Mouse (Mus musculus): ENCODE measurements around the gene Exosc5. TPM values are rescaled to one million over a fixed set of nuclear protein-coding genes. Genes with fewer than 3 reads are reported as not detected.

Exosc5 gene
- polyA plus RNA-seq, 1 experiment from 2014 or later, result 48.3 TPM

DNA sequence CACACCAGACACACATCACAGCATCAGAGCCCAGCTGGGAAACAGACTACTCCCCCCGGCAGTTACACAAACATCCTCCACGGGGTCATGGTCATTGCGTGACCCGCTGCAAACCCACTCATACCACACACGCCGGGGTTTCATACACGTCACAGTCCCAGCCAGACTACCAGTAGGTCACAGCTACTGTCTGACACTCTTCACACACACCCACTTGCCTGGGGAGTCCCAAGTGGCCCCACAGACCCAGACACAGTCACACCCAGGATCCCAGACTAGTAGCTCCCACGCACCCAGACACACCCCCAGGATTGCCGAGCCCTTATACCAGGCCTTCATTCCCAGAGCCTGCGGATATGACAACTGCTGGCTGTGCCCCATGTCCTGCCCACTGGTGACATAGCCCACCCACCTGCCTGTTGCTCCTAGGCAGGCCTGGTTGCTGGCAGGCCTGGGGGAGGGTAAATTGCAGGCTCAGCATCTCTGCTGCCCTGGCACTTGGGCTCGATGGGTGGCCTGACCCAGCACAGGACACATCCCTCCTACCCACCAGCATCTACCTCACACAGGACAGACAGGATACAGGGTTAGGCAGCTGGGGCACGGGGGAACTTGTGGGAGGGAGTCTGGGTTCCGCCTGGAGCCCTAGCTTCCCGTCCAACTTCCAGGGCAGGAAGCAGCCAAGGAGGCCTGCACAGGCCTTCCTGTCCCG, 48.8 kb downstream of the Exosc5 start:
- WGBS, result 71% methylated on average over 15 of the region's 15 CpGs
- no peak overlapping the region for H3K4me3 ChIP-seq (replicated peaks; ENCODE audit: low read length)
- H3K9me3 ChIP-seq (ENCODE audit: control insufficient read depth, low read length), result no peaks in the 10 kb centered on the region
- H3K27ac ChIP-seq (ENCODE audit: low read length), result no peak overlapping the region
- no peak overlapping the region for H3K9ac ChIP-seq (replicated peaks; ENCODE audit: low read depth, low read length)
- no peak for ATAC-seq
- H3K36me3 ChIP-seq (ENCODE audit: control insufficient read depth, insufficient read depth), result peaks cover 3% of the 10 kb centered on the region; the same call in 1 of the 2 replicates
- peaks cover 16% of the 10 kb centered on the region for H3K4me1 ChIP-seq (replicated peaks; ENCODE audit: control insufficient read depth, insufficient read depth, low read length)
- H3K27me3 ChIP-seq (replicated peaks; ENCODE audit: control insufficient read depth, insufficient read depth, low read length), result 0 out of 2 replicates have a peak, but pooled peaks cover 5% of the 10 kb centered on the region
- no peak overlapping the region for H3K4me2 ChIP-seq (ENCODE audit: low read length)

- H3K27me3 ChIP-seq (replicated peaks; ENCODE audit: control insufficient read depth, insufficient read depth, low read length), result no peaks in the 10 kb centered on the region
- H3K9ac ChIP-seq (replicated peaks; ENCODE audit: low read depth, low read length), result peak overlapping the region; percentile 15; the same call in 1 of the 2 replicates
- peaks cover 11% of the 10 kb centered on the region for H3K4me1 ChIP-seq (replicated peaks; ENCODE audit: control insufficient read depth, insufficient read depth, low read length)
- ATAC-seq, result peak; percentile 47; the same call in 1 of the 2 replicates
- H3K4me2 ChIP-seq (ENCODE audit: low read length), result no peak overlapping the region
- no peak overlapping the region for H3K27ac ChIP-seq (ENCODE audit: low read length)
- peaks cover 23% of the 10 kb centered on the region for H3K36me3 ChIP-seq (ENCODE audit: control insufficient read depth, insufficient read depth)
- H3K4me3 ChIP-seq (replicated peaks; ENCODE audit: low read length), result no peak overlapping the region
- WGBS, result 11% methylated on average over 12 of the region's 12 CpGs
- H3K9me3 ChIP-seq (ENCODE audit: control insufficient read depth, low read length), result no peaks in the 10 kb centered on the region
Observed at GRCm38 (mm10) chr7:25709961-25710360, 51.0 kb downstream of the Exosc5 start.

DNA sequence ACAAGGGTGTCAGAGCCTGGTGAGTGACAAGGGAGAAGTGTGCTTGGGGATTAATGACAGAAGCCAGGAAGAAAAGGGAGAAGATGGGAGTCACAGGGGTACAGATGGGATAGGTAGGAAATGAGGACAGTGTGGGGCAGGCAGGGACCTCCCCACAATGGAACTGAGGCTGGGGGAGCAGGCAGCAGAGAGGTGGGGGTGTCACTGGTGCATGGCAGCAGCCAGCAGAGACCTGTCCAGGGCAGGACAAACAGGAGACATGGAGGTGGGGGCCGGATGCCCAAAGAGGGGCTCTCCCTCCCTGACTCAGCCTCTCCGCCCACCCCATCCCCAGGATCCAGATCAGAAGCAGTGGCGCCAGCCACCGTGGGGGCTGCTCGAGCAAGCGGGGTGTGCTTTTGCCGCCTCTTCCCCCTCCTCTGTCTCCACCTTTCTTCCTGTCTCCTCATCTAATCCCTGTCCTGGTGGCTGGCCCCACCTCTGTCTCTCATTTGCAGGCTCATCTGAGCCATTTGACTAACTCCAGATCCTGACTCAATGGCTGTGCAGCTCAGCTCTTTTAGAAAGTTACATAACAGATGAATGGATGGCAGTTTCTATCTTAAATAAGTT, 51.7 kb downstream of the Exosc5 start:
- Histone ChIP-seq H3K4me1 (replicated peaks; ENCODE audit: control insufficient read depth, insufficient read depth, low read length) (peaks cover 9% of the 10 kb centered on the region), H3K9ac (replicated peaks; ENCODE audit: low read depth, low read length) (peak overlapping the region; percentile 15; the same call in 1 of the 2 replicates), H3K27ac (ENCODE audit: low read length) (no peak overlapping the region), H3K36me3 (ENCODE audit: control insufficient read depth, insufficient read depth) (peaks cover 26% of the 10 kb centered on the region), H3K4me2 (ENCODE audit: low read length) (no peak overlapping the region), H3K4me3 (replicated peaks; ENCODE audit: low read length) (no peak overlapping the region), H3K27me3 (replicated peaks; ENCODE audit: control insufficient read depth, insufficient read depth, low read length) (no peaks in the 10 kb centered on the region), H3K9me3 (ENCODE audit: control insufficient read depth, low read length) (no peaks in the 10 kb centered on the region)
- ATAC-seq, result peak; percentile 24; the same call in 1 of the 2 replicates
- WGBS, result 4% methylated on average over 7 of the region's 7 CpGs

DNA sequence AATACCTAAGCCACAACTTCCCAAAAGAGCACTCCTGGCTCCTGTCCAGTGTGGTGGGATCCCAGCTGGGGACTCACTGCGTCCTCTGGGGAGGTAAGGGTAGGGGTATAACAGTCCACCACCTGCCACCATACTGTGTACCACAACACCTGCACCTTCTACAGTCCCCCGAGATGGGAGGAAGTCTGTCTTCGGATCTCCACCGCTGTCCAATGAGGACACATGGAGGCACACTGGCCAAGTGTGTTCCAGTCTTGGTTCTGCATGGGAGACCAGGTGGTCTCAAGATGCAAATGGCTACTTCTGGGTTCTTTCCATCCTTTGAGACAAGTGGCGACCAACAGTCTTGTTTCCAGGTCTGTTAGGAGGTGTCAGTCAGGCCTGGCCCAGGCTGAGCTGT, 52.2 kb downstream of the Exosc5 start:
- 74% methylated on average over 5 of the region's 5 CpGs for WGBS

GRCm38 (mm10) chr7:25711731-25712197, 52.8 kb downstream of the Exosc5 start:
- H3K4me2 ChIP-seq (ENCODE audit: low read length), result no peak overlapping the region
- H3K27ac ChIP-seq (ENCODE audit: low read length), result no peak overlapping the region
- H3K9me3 ChIP-seq (ENCODE audit: control insufficient read depth, low read length), result no peaks in the 10 kb centered on the region
- no peak overlapping the region for H3K9ac ChIP-seq (replicated peaks; ENCODE audit: low read depth, low read length)
- H3K4me1 ChIP-seq (replicated peaks; ENCODE audit: control insufficient read depth, insufficient read depth, low read length), result peaks cover 9% of the 10 kb centered on the region
- ATAC-seq, result no peak
- peaks cover 30% of the 10 kb centered on the region for H3K36me3 ChIP-seq (ENCODE audit: control insufficient read depth, insufficient read depth)
- no peak overlapping the region for H3K4me3 ChIP-seq (replicated peaks; ENCODE audit: low read length)
- no peaks in the 10 kb centered on the region for H3K27me3 ChIP-seq (replicated peaks; ENCODE audit: control insufficient read depth, insufficient read depth, low read length)
- whole genome bisulfite sequencing, result 50% methylated on average over 7 of the region's 7 CpGs

More for the DNA sequence above, 52.2 kb downstream of the Exosc5 start:
- no peak for ATAC-seq
- H3K4me3 ChIP-seq (replicated peaks; ENCODE audit: low read length), result no peak overlapping the region
- no peaks in the 10 kb centered on the region for H3K27me3 ChIP-seq (replicated peaks; ENCODE audit: control insufficient read depth, insufficient read depth, low read length)
- no peak overlapping the region for H3K27ac ChIP-seq (ENCODE audit: low read length)
- peaks cover 9% of the 10 kb centered on the region for H3K4me1 ChIP-seq (replicated peaks; ENCODE audit: control insufficient read depth, insufficient read depth, low read length)
- no peak overlapping the region for H3K9ac ChIP-seq (replicated peaks; ENCODE audit: low read depth, low read length)
- no peak overlapping the region for H3K4me2 ChIP-seq (ENCODE audit: low read length)
- no peaks in the 10 kb centered on the region for H3K9me3 ChIP-seq (ENCODE audit: control insufficient read depth, low read length)
- peaks cover 30% of the 10 kb centered on the region for H3K36me3 ChIP-seq (ENCODE audit: control insufficient read depth, insufficient read depth)

DNA sequence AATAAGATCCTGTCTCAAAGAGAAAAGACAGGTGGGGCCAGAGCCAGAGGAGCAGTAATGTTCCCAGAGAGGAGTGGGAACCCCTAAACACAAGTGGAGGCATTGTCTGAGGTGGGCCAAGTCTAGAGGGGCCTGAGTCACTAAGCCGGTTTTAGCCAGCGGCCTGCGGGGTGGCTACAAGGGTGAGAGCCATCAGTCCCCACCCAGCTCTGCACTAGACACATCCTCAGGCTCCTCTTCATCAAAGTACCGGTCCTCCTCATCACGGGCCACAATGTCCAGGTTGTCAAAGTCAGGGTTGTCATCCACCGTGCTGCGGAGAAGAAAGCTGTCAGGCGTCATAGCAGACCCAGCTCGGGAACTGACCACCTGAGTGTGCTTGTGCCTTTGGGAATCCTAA, 53.8 kb downstream of the Exosc5 start:
- H3K36me3 ChIP-seq (ENCODE audit: control insufficient read depth, insufficient read depth), result peaks cover 30% of the 10 kb centered on the region
- no peak overlapping the region for H3K4me2 ChIP-seq (ENCODE audit: low read length)
- 91% methylated on average over 9 of the region's 9 CpGs for WGBS
- H3K27me3 ChIP-seq (replicated peaks; ENCODE audit: control insufficient read depth, insufficient read depth, low read length), result no peaks in the 10 kb centered on the region
- no peak for ATAC-seq
- no peak overlapping the region for H3K4me3 ChIP-seq (replicated peaks; ENCODE audit: low read length)
- no peaks in the 10 kb centered on the region for H3K9me3 ChIP-seq (ENCODE audit: control insufficient read depth, low read length)
- no peak overlapping the region for H3K27ac ChIP-seq (ENCODE audit: low read length)
- H3K4me1 ChIP-seq (replicated peaks; ENCODE audit: control insufficient read depth, insufficient read depth, low read length), result peaks cover 15% of the 10 kb centered on the region
- H3K9ac ChIP-seq (replicated peaks; ENCODE audit: low read depth, low read length), result no peak overlapping the region

- H3K4me1 ChIP-seq (replicated peaks; ENCODE audit: control insufficient read depth, insufficient read depth, low read length), result peaks cover 26% of the 10 kb centered on the region
- peaks cover 30% of the 10 kb centered on the region for H3K36me3 ChIP-seq (ENCODE audit: control insufficient read depth, insufficient read depth)
- no peak for ATAC-seq
- no peak overlapping the region for H3K27ac ChIP-seq (ENCODE audit: low read length)
- 93% methylated on average over 8 of the region's 8 CpGs for WGBS
- no peak overlapping the region for H3K9ac ChIP-seq (replicated peaks; ENCODE audit: low read depth, low read length)
- no peak overlapping the region for H3K4me2 ChIP-seq (ENCODE audit: low read length)
- no peak overlapping the region for H3K4me3 ChIP-seq (replicated peaks; ENCODE audit: low read length)
- H3K9me3 ChIP-seq (ENCODE audit: control insufficient read depth, low read length), result no peaks in the 10 kb centered on the region
- H3K27me3 ChIP-seq (replicated peaks; ENCODE audit: control insufficient read depth, insufficient read depth, low read length), result no peaks in the 10 kb centered on the region
Observed at GRCm38 (mm10) chr7:25714581-25714980, 55.6 kb downstream of the Exosc5 start.

- H3K4me3 ChIP-seq (replicated peaks; ENCODE audit: low read length), result no peak overlapping the region
- H3K4me1 ChIP-seq (replicated peaks; ENCODE audit: control insufficient read depth, insufficient read depth, low read length), result peaks cover 19% of the 10 kb centered on the region
- H3K27ac ChIP-seq (ENCODE audit: low read length), result no peak overlapping the region
- peaks cover 31% of the 10 kb centered on the region for H3K36me3 ChIP-seq (ENCODE audit: control insufficient read depth, insufficient read depth)
- no peak overlapping the region for H3K4me2 ChIP-seq (ENCODE audit: low read length)
- no peak for ATAC-seq
- WGBS, result 97% methylated on average over 22 of the region's 22 CpGs
- no peak overlapping the region for H3K9ac ChIP-seq (replicated peaks; ENCODE audit: low read depth, low read length)
- no peaks in the 10 kb centered on the region for H3K27me3 ChIP-seq (replicated peaks; ENCODE audit: control insufficient read depth, insufficient read depth, low read length)
- no peaks in the 10 kb centered on the region for H3K9me3 ChIP-seq (ENCODE audit: control insufficient read depth, low read length)
Observed at GRCm38 (mm10) chr7:25715731-25716271, 56.8 kb downstream of the Exosc5 start.

- H3K4me2 ChIP-seq (ENCODE audit: low read length), result no peak overlapping the region
Observed at GRCm38 (mm10) chr7:25717478-25717877, 58.5 kb downstream of the Exosc5 start.

More at GRCm38 (mm10) chr7:25717478-25717877, 58.5 kb downstream of the Exosc5 start:
- no peak overlapping the region for H3K27ac ChIP-seq (ENCODE audit: low read length)
- 83% methylated on average over 3 of the region's 3 CpGs for WGBS
- peaks cover 19% of the 10 kb centered on the region for H3K4me1 ChIP-seq (replicated peaks; ENCODE audit: control insufficient read depth, insufficient read depth, low read length)
- no peak overlapping the region for H3K4me3 ChIP-seq (replicated peaks; ENCODE audit: low read length)
- no peak overlapping the region for H3K9ac ChIP-seq (replicated peaks; ENCODE audit: low read depth, low read length)
- no peaks in the 10 kb centered on the region for H3K27me3 ChIP-seq (replicated peaks; ENCODE audit: control insufficient read depth, insufficient read depth, low read length)
- ATAC-seq, result no peak
- no peaks in the 10 kb centered on the region for H3K9me3 ChIP-seq (ENCODE audit: control insufficient read depth, low read length)
- peaks cover 35% of the 10 kb centered on the region for H3K36me3 ChIP-seq (ENCODE audit: control insufficient read depth, insufficient read depth)
